Mouse (Mus musculus) thymus, postnatal 14 days (tissue): ENCODE data around the gene Ppm1h.
A peak's percentile ranks its signal among the peaks of the same experiment; 100 is the strongest.

Experiments used
- DNase-seq: peaks from one replicate; pipeline ENCODE4 v3.0.0; 2021

The Ppm1h gene

DNA sequence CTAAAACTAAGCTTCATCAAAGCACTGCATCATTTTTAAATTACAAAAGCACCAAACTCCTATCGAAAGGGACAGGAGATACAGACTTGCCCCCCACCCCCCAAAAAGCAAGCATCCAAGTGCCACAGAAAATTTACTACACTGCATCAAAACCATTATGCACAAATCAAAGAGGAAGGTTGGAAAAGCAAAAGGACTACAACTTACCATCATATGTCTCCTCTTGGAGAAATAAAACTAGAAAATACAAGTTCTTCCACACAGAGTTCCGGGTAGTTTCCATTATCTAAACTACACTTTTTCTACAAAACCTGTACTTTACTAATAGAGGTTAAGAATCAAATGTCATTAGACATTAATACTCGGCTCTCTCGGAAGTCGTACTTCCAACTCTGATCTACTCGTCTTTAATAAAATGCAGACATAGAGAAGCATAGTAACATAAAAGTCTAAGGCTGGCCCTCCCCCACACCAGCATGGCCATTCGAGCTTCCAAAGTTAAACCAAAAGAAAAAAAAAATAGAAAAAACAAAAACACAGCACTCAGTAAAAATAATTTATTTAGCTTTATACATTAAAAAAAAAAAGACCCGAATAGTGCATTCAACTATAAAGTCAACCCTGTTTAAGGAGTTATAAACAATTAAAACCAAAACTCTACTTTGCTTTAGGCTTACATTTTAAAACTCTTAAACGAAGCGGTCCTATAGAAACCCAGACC, 306.1 kb downstream of the Ppm1h start:
- DNase-seq = no peak

DNA sequence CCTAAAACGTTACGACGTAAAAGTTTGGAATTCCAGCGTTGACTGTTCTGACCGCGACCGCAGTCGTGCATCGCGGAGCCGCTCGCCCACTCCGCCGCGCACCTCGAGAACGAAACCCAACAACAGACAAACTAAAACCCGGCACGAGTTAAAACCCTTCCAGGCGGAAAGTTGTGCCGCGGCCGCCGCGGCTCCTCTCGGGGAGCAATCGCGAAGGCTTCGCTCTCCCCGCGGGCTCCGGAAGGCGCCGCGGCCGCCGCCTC, 306.6 kb downstream of the Ppm1h start:
- no peak for DNase-seq

DNA sequence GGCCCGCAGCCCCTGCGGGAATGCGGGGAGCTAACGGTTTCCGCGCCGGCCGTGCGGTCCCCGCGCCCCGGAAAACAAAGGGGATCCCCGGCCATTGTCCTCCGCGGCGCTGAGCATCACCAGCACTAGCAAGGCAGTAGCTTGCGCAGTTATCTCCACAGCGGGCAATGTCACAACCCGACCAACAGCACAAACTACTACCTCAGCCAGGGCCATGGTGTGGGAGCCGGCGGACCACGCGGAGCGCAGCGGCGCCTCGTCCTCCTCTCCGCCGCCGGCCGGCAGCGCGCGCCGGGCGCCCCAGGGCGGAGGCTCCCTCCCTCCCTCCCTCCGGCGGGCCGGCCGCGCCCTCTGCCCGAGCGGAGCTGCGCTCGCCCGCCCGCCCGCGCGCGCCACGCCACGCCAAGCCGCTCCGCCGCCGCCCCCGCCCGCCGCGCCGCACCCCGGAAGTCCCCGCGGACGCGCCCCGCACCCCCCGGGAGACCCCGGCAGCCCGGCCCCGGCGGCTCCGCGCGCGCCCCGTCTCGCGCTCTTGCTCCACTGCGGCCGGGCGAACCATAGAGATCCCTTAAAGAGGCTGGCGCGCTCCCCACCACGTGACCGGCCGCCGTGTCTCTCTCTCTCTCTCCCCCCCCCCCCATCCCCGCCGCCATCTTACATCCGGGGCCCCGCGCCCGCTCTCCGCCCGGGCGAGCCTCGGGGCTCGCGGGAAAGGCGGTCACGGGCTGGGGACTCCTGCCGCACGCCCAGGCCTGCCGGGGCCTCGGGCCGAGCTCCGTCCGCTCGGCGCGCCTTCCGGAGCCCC, 307.2 kb downstream of the Ppm1h start:
- DNase-seq = peak; percentile 87

DNA sequence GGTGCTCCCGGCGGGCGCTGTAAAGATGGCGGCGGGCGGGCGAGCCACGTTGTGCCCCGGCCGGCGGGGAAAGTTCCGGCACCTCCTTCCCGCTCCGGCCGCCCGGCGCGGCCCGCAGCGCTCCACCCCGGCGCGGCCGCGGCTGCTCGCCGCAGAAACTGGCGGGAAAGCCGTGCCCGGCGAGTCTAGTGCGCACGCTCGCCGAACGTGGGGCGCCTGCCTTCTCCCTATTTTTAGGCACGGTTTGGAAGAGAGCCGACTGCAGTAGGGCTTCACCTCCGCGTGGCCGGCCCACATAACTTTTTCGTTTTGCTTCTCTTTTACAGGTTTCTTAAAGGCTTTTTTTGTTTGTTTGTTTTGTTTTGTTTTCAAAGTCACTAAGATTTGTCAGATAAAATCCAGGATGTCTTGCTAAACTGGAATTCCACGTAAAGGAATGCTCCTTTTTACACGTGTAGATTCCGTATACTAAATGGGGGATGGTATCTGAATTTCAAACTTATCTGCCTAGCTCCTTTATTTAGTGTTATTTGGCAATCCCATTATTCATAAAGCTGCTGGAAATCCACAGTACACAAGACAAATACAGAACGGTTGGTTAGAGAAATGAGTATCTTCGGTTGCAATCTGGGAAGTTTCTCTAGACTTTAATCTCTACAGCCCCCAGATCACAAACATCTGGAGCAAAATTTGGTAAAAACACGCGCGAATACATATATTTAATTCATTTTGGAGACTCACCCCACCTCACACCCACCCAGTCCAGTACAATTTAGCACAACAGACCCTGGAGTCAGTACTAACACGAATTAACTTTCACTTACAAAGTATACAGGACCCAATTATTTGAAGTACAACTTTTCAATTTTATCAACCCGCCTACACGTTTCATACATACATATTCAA, 308.0 kb downstream of the Ppm1h start:
- peak; percentile 72 for DNase-seq

DNA sequence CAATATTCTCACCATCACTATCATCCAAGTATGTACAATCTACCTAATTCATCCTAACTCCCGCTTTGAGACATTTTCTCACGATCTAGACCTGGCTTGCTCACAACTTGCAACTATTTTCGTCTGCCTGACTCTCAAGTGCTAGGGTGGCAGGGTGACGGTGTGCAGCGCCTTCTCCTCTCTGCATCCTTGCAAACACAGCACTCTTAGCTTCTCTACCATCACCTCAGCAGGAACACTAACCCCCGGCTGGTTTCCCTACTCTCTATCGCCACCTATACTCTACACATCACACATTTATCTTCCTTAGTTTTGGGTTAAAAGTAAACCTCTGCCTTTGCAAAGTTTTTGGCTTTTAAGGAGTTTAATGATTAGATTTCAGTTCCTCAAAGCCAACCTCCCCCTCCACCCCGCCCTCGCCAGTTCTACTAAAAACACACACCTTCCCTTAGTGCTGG, 309.1 kb downstream of the Ppm1h start:
- peak; percentile 73 for DNase-seq

DNA sequence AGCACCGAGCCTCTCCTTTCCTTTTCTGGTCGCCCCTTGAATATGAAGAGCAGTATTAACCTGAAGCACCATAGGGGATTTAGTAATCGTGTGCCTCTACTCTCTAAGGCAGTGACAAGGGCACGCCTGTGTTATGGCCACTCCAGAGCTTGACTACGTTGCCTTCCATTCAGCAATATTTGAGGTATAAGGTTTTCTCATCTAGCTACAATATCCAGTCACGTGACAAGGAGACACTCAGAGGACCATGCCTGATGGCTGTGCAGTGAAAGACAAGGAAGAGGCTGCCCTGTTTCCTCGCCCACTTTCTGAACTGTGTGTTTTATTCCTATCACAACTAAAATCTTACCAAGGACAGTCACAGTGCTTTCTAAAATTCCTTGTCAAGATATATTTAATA, 309.8 kb downstream of the Ppm1h start:
- no peak for DNase-seq

DNA sequence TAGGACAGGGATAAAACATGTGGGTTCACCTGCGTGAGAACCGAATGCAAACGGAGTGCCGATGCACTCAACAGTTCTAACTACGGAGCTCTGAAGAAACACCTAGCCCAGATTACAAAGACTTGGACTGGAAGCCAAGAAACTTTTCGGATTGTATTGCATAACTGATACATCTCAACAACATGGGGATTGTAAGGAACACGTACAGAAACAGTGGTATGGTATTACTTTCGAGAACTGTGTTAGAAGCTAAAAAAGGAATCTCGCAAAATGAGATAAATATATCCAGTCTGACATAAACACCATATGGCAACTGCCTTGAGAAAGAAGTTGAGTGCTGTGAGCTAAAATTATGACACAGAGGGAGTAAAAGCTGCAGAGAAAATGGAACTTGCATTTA, 311.4 kb downstream of the Ppm1h start:
- DNase-seq = no peak

DNA sequence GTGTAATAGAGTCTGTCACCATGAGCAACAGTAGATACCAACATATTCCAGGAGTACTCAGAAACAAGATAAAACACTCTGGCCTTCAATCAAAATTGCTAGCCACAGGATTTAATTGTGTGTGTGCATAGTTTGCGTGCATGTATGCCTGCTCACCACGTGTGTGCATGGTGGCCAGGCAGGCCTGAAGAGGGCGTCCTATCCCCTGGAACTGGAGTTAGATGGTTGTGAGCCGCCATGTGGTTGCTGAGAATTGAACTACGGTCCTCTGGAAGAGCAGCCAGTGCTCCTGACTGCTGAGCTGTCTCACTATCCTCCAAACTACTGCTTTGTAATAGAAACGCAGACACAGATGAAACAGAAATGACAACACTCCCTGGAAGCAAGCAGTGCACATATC, 312.0 kb downstream of the Ppm1h start:
- no peak for DNase-seq

DNA sequence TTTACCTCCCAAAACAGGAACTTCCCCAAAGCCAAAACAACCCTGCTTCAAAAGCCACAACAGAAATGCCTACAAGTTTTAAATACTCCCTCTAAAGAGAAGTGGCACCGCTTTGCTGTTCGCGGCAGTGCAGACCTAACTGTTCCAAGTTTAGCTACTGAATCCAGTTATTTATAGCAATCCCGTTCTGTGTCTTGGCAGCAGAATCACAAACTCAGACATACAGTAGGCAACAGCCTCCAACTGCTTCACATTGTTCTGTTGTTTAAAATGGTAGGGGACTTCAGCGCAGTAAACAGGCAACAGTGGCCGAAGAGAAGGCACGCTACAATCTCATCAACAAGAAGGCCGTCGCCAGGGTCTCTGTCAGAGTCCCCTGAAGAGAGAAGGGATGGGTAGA, 312.5 kb downstream of the Ppm1h start:
- no peak for DNase-seq

DNA sequence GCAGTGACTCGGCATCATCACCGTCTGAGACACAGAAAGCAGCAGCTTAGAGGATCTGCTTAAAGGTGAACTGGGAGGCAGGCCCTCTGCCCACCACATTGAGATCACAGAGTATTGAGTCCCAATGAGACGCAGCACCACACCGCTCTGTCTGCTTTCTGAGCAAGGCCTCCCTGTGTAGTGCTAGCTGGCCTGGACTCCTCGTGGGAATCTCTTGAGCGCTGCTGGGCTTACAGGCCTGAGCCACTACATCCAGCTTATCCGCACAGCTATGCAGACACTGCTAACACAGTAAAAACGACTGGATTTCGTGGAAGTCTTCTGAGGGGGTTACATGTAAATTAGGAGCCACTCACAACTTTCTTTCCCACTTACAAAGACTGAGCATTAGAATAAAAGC, 313.1 kb downstream of the Ppm1h start:
- DNase-seq = no peak

DNA sequence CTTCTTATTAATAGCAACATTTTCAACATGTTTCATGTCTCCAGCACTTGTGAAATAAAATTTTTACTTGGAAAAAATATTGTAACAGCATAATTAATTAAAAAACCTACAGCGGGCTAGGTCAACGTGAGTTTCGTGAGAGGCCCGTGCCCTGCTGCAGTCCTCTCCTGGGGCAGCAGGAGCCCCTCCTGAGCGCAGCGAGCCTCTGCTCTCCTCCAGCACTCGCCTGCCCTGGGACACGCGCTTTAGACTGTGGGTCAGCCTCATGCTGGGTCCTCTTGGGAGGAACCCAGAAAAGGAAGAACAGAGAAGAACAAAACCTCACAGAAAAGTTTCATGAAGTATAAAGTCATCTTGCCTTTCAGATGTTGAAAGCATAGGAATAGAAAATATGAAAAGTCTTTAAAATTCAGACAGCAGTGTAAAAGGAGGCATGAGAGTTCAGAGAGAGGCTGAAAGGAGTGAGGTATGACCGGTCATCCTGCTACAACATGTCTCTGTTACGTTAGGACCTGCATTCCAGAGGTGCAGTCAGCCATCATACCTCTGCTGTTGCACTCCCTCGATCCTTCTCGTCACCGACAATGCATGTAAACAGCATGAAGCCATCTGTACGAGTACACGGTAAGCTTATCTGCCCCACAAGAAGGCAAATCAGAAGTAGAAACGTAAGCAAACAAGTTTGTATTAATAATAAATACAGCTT, 316.0 kb downstream of the Ppm1h start:
- DNase-seq = no peak
